Mouse (Mus musculus) adrenal gland, postnatal 36 days (tissue): ENCODE measurements around the gene Gm28042. TPM values are rescaled to one million over a fixed set of nuclear protein-coding genes. Genes with fewer than 3 reads are reported as not detected.

Source experiments
- DNase-seq, 2 experiments: peaks; one replicate each; pipeline ENCODE4 v3.0.0; 2021; ENCODE audit warnings: mixed read lengths in 1 of 2
- microRNA-seq: library from miRNA; unstranded; fragments of <30 nt; microRNA quantifications from one replicate; pipeline ENCODE4 v1.2.0, GENCODE M21; 2021
- total RNA-seq, 2 experiments: library from RNA; stranded (reverse); gene quantifications; 2 replicates each; pipeline ENCODE4 v1.2.3; 2021

Gm28042 gene
- total RNA-seq, 2 experiments from 2014 or later, result 0.72 to 0.89 TPM

DNA sequence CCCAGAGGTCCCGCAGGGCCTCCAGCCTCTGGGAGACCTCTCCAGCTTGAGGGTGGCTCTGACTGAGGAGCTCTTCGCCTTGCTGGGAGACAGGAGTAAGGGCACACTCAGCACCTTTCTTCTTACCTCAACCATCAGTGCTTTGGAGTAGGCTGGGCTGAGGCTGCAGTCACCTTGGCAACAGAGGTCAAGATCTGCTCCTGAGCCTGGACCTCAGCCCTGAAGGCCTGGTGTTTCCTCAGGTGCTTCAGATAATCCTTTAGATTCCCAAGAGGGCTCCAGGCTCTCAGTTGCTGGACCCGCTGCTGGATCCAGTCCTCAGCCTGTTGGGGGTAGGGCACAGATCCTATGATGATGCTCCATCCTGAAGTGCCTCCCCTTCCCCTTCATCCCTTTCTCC lies 32.2 kb downstream of the Gm28042 start:
- DNase-seq, result no peak

DNA sequence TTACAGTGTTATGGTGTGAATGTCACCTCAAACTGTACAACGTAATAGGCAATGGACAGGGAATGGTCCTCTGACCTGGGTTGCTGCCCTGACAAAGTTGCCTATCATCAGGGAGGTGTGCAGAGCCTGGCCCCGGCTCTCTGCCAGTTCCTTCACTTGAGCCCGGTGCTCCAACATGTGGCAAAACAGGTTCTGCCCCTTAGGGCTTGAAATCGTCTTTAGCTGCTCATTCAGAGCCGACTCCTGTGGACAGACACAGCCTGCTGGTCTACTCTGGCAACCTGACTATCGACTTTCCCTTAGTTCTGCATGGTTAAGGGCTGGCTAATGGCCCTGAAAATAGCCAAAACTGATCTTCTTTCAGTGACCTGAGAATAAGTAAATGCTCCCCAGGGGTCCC lies 32.9 kb downstream of the Gm28042 start:
- peak in 1 of 2 experiments; percentile 37 for DNase-seq

DNA sequence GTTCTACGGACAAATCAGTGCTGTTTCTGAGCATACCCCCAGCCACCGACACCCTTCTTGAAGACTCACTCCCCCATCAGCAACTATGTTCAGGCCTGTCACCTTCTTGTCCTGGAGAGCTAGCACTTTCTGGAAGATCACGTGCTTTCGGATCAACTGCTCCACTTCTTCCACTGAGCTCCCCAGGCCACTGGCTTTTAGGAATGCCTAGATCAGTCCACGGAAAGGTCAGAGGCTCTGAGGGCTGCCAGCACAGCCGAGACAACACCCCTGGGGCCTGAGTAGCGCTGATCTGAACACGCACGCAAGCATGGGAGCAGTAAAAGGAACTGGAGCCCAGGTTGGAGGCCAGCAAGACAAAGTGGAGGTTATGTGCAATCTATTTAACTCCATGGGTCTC lies 33.4 kb downstream of the Gm28042 start:
- peak in 1 of 2 experiments; percentile 46 for DNase-seq

DNA sequence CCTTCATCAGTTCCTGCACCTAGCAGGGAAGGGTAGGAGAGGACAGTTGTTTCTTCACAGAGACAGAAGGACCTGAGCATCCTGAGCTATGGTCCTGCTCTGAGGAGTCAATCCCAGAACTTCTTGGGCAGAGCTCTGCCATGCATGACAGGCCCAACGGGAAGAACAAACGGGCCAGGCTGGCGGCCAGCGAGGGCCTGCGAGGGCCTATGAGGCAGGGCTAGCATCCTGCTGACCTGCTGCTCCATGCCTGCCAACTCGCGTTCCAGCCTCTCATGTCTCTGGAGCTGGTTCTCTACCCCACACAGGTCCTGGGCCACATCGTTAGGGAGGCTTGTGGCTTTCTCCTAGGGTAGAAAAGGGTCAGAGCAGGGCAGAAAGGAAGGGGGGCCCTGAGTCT lies 35.0 kb downstream of the Gm28042 start:
- no peak for DNase-seq

DNA sequence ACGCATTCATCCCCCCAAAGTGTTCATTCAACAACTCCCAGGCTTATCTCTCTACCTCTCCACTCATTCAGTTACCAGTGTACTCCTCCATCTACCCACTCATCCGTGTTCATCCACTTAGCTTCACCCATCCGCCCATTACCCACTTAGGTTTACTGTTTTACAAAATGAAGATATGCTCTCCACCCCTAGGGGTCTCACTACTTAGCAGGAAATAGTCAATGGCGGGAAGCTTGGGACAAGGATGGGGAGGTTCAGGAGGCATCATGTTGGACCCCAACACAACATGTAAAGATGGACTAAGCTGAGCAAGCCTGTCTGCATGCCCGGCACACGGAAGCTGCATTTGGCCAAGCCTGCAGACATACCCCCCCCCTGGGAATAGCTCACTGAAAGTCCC lies 37.3 kb downstream of the Gm28042 start:
- no peak for DNase-seq

DNA sequence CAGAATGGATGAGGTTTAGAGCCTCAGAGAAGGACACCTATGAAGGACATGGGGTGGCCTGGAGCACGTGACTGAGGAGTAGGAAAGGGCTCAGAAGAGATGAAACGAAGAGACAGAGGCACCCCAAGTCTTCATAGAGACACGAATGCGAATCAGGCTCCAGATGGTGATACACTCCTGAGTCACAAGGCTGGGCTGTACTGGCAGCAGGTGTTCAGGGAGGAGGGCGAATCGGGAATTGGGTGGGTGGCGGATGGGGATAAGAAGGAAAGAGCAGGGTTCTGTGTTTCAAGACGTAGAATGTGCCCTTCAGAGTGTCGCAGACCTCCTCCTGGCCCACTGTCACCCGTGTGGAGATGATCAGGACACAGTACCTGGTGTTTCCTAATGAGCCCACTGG lies 38.0 kb downstream of the Gm28042 start:
- no peak for DNase-seq

DNA sequence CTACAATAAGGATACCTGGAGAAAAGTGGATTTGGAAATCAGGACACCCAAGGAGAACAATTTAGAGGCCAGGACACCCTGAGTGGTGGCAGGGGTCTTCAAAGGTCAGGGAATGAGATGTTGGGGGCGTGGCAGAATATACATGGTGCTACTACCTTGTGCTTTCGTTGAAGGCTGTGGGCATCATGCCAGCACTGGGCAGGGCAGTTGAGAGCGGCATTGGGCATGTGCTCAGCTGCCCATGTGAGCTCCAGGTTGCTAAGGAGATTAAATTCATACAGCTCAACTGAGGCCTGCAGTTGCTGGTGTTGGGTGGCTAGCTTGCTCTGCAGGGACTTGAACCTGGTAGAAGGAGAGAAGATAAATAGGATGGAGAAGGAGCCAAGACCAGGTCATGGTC lies 38.9 kb downstream of the Gm28042 start:
- DNase-seq, result peak; percentile 22 to 62

DNA sequence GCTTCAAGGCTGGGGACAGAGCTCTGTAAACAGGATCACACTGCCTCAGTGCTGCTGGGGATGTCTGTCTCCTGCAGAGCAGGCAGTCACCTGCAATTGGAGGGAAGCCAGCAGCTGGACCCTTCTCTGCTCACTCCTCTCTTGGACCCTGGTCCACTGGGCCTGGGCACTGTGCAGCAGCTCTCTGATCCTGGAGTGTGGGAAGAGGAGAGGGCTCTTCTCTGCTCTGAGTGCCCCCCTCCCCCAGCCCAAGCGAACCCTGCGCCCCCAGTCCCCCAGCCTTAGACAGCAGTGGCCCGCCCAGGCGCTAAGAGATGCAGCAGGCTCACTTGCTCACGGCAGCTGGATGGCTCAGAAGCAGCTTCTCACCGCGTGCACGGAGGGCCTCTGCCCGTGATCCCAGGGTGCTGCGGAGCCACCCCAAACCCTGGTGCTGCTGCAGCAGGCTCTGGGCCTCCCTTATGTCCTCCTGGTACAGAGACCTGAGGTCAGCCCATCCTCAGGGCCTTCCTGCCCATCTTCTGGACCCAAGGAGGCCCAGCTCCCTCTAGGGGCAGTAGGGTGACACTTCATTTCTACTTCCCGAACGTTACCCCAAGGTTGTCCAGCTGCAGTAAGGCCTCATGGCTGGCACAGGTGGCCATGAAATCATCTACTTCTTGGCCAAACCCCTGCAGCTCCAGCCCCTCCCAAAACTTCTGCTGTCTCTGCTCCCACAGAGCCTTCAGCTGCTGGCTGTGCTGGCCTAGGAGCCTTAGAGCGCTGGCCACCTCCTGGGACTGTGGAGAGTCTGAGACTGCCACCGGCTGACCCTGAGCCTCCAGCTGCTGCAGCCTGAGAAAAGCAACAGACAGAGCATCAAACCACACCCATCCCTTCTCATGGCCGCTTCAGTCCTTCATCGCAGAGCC lies 41.5 kb downstream of the Gm28042 start:
- peak; percentile 49 to 66 for DNase-seq

DNA sequence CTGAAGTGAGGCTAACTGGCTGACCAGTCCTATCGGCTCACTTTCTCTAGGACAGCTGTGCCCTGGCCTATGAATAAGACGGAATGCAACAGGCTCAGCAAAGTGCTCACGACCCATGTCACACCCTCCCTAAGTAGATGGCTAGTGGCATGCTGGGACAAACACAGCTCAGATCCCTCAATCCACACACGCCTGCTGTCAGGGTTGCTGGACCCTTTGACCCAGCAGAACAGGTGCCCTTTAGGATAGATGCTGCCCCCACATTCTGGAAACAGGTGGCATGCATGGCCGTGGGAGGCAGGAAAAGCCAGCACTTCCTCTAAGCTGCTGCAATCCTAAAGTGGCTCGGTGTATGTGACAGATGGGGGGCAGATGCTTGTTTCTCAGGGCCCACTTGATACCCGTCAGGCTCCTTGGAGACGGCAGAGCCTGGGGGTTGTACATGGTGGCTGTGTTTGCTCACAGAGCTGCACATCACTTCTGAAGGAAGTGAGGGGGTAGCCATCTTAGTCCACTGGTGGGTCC lies 42.2 kb downstream of the Gm28042 start:
- no peak for DNase-seq

DNA sequence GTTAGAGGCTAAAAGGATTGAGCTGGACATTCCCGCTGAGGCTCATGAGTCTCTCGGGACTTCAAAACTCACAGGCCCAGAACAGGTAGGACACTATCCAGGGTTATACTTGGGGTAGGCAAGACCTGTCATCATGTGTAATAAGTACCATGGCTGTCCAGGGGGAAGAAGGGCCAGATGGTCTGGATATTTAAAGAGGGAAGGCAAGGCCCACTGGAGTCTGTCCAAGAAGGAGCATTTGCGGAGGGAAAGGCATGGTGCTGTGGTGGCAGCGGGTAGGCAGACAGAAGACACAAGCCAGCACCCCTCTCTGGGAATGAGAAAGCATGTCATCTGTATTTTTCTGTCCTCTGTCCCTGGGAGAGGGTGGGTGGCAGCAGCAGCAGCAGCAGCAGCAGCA lies 46.8 kb downstream of the Gm28042 start:
- no peak for DNase-seq

DNA sequence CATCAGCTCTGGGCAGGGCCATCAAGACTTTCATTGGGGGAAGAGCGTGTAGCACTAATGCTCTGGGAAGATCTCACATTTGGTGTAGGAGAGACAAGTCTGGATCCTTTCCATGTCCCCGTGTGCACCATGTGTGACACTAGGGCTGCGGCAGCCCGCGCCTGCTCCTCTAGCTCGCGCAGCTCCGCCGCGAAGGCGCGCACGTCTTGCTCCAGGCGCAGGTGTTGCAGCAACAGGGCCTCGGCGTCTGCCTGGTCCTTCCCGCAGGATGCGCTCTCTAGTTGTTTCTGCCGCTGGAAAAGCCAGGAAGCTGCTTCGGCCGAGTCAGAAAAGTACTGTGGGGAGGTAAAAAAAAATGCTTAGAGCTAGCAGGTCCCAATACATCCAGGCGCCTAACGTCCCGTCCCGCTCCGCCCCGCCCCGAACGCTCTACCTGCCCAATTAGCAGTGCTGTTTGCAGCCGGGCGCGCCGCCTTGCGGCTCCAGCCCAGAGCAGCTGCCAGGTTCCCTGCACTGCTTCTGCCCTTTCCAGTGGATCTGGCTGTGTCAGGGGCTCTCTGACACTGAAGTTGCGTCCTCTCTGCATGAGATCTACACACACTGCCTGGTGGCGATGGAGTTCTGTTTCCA lies 48.9 kb downstream of the Gm28042 start:
- peak; percentile 63 to 74 for DNase-seq

DNA sequence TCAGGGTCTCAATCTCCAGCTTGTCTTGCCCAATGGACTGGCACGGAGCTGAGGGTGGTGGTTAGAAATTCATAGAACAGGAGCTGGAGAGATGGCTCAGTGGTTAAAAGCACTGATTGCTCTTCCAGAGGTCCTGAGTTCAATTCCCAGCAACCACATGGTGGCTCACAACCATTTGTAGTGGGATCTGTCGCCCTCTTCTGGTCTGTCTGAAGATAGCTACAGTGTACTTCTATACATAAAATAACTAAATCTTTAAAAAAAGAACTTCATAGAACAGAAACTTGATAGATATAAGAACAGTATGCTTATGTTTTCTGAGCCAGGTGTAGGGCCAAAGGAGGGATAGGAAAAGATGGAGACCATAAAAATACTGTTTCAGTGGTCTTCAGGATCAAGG lies 55.1 kb downstream of the Gm28042 start:
- no peak for DNase-seq

DNA sequence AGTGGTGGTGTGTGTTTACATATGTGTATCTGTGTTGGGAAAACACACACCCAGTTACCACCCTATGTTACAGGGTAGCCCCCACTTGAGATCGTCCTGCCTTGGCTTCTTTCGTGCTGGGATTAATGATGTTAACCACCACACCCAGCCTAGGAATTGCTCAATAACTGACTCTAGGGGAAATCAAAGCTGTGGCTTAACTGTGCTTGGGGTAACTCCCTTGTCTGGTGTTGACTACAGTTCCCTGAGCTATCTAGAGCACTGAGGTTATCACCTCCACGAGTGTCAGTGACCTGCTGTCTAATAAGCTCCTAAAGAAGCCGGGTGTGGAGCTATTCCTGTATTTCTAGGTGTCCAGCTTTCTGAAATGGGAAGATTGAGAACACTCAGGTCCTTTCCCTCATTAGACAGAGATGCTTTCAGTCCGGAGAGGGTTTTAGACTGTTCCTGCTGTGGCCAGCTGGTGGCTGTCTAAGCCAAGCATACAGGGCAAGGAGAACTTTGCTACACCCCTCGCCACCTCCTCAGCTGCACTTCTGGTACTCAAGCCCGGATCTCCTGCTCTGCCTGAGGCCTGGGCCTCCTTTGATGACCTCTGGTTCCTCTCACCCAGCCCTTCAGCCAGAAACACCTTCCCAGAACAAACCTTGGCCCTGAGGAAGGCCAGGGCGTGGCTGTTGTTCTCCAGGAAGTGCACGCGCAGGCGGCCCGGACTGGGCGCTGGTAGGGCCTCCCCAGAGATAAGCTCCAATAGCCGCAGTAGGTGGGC lies 57.5 kb downstream of the Gm28042 start:
- peak; percentile 45 to 56 for DNase-seq

DNA sequence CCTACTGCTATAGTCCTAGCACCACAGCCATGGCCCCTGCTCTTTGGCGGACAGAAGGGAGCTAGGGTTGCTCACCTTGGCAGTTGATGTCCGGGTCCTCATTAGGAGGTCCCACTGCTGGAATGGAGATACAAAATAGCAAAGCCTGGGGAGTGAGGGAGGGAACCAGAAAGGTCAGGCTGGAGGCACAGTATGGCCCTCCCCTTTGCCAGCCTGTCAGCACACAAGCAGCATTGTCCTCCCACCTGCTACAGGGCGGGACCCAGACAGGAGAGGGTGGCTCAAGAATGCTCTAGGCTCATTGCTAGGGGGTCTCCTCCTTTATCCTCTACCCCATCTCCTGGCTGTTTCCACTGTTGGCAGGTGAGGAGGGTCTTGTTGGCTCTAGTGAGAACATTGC lies 58.7 kb downstream of the Gm28042 start:
- DNase-seq, result no peak

DNA sequence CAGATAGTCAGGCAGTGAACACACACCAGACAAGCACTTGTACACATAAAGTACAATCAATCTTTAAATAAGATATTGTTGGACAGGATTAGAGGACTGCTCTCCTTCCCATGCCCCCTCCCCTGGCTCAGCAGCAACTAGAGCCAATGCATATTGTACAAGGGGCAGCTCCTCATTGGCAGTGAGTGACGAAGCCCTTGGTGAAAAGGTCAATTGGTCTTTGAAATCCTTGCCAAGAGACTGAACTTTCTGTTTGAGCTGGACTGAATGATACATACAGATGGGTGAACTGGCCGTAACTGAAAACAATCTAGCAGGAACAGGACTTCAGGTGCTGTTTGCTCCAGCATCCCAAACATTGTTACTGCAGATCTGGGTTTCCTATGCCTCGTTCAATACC lies 60.1 kb downstream of the Gm28042 start:
- DNase-seq, result peak in 1 of 2 experiments; percentile 29

DNA sequence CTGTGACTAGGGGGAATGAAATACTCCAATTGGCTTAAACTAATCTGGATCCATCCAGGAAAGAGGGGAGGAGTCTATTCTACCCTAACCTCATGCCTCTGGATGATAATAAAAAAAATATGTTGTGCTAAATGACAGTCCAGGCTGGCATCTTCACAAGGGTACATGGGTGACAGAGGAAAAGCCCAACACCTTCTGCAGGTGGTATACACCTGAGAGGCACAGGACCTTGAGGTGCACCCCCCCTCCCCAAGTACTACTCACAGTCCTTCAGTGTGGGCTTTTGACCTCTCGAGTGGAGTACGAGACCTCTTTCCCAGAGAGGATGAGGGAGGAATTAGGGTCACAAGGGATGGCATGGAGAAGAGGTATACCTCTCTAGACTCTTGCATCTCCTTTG lies 60.6 kb downstream of the Gm28042 start:
- DNase-seq, result no peak

DNA sequence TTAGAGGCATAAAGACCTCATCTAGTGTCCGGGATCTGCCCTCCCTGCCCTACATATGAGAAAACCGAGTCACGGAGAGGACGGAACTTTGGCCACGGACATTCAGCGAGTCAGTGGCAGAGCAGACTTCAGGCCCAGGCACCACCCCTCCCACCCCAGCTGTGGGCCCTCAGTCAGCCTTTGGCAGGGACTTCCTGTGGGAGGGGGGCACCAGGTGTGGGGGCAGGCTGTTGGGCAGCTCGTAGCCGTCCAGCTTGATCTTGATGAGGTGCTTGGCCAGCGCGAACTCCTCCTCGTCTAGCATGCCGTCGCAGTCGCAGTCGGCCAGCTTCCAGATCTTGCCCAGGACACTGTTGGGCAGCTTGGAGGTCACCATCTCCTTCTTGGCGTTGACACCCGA lies 63.7 kb downstream of the Gm28042 start:
- DNase-seq, result no peak

Small RNAs within 50 kb of the gene (microRNA-seq; reads per million reads assigned to microRNA genes)
- 0.75 reads per million for gene Mir7665

Other genes with a start within 250 kb of the Gm28042 start
- gene Rpap1, start 240.0 kb upstream of the Gm28042 start, total RNA-seq, result 10 to 100 TPM; 13.4 to 17.8 TPM
- gene Tyro3, start 229.8 kb upstream of the Gm28042 start, total RNA-seq, result 1 to 10 TPM; 3.5 to 4.7 TPM
- gene Mga, start 130.3 kb upstream of the Gm28042 start, total RNA-seq, result 10 to 100 TPM; 46.7 to 47.5 TPM
- 10 to 100 TPM; 14.7 to 14.8 TPM for gene Mapkbp1, start 54.8 kb upstream of the Gm28042 start, total RNA-seq
- gene Jmjd7, start within 50 bp of the Gm28042 start, total RNA-seq, result 1 to 10 TPM; 7.1 to 9.1 TPM
- gene Pla2g4b, start 5.9 kb downstream of the Gm28042 start, total RNA-seq, result 1 to 10 TPM; 1.9 to 2.3 TPM
- gene Ehd4, start 127.1 kb downstream of the Gm28042 start, total RNA-seq, result 10 to 100 TPM; 44.5 to 48.7 TPM
- under 1 TPM; 0.13 to 0.20 TPM for gene Pla2g4e, start 217.8 kb downstream of the Gm28042 start, total RNA-seq